Mouse (Mus musculus) liver, embryonic 15.5 days (tissue): ENCODE measurements around the gene Arhgef11. TPM values are rescaled to one million over a fixed set of nuclear protein-coding genes. Genes with fewer than 3 reads are reported as not detected.

Experiments
- ATAC-seq: fragments of 200-750 bp; cut with Nextera tagmentation; 2 replicates; pipeline ENCODE4 v1.8.0; 2017; ENCODE audit warnings: moderate number of reproducible peaks, mild to moderate bottlenecking, moderate library complexity; ENCODE audit not compliant: insufficient read depth
- H3K27ac ChIP-seq: fragments of 300-500 bp; sonication (generic); replicated peaks from 2 replicates; pipeline ENCODE4 v1.5.1; 2015; ENCODE audit warnings: mild to moderate bottlenecking, inconsistent platforms
- H3K27me3 ChIP-seq: fragments of 300-500 bp; sonication (generic); 2 replicates; pipeline ENCODE4 v1.6.1; 2015; ENCODE audit warnings: mild to moderate bottlenecking, inconsistent platforms
- H3K36me3 ChIP-seq: fragments of 300-500 bp; sonication (generic); replicated peaks from 2 replicates; pipeline ENCODE4 v1.6.1; 2015; ENCODE audit warnings: moderate library complexity, mild to moderate bottlenecking, inconsistent platforms
- H3K4me1 ChIP-seq: fragments of 300-500 bp; sonication (generic); replicated peaks from 2 replicates; pipeline ENCODE4 v1.6.1; 2015; ENCODE audit warnings: inconsistent platforms
- H3K4me2 ChIP-seq: fragments of 300-500 bp; sonication (generic); 2 replicates; pipeline ENCODE4 v1.6.1; 2015; ENCODE audit warnings: moderate library complexity, mild to moderate bottlenecking, inconsistent platforms
- H3K4me3 ChIP-seq: fragments of 300-500 bp; sonication (generic); replicated peaks from 2 replicates; pipeline ENCODE4 v1.5.1; 2015; ENCODE audit warnings: mild to moderate bottlenecking, inconsistent platforms
- H3K9ac ChIP-seq: fragments of 300-500 bp; sonication (generic); 2 replicates; pipeline ENCODE4 v1.6.1; 2015; ENCODE audit warnings: moderate library complexity, mild to moderate bottlenecking, inconsistent platforms
- H3K9me3 ChIP-seq: fragments of 300-500 bp; sonication (generic); replicated peaks from 2 replicates; pipeline ENCODE4 v1.6.1; 2016; ENCODE audit warnings: inconsistent platforms
- WGBS: fragments of 180-500 bp; shearing (Covaris S2); methylation state at CpG from one replicate; pipeline ENCODE4 v1.1.7; 2015; ENCODE audit warnings: mixed read lengths; ENCODE audit not compliant: insufficient replicate concordance; 5-methylcytosine and 5-hydroxymethylcytosine counted together
- microRNA-seq: library from miRNA; unstranded; fragments of <30 nt; microRNA quantifications from one replicate; pipeline ENCODE4, GENCODE M21; 2016
- polyA plus RNA-seq: library from polyadenylated mRNA; unstranded; fragments of >200 nt; fragmentation: Nextera tagmentation; extraction: Ambion mirVana; gene quantifications from 2 replicates; pipeline ENCODE4 v1.2.1, GENCODE M21; 2015

The Arhgef11 gene
- polyA plus RNA-seq, 1 experiment from 2014 or later = 2.7 TPM

- H3K36me3 ChIP-seq = no peaks in the 10 kb centered on the region
- H3K9me3 ChIP-seq = no peaks in the 10 kb centered on the region
- no peak overlapping the region for H3K27ac ChIP-seq
- no peak overlapping the region for H3K4me2 ChIP-seq
- H3K4me1 ChIP-seq = peaks cover 12% of the 10 kb centered on the region
- no peak overlapping the region for H3K9ac ChIP-seq
- 60% methylated on average over 8 of the region's 8 CpGs for WGBS
- peaks cover 49% of the 10 kb centered on the region for H3K27me3 ChIP-seq
- H3K4me3 ChIP-seq = no peak overlapping the region
- no peak for ATAC-seq
These were observed 152.1 kb downstream of the Arhgef11 start for GRCm38 (mm10) chr3:87769506-87769905.

GRCm38 (mm10) chr3:87770280-87770679, 152.9 kb downstream of the Arhgef11 start:
- no peaks in the 10 kb centered on the region for H3K9me3 ChIP-seq
- no peak overlapping the region for H3K4me3 ChIP-seq
- H3K4me2 ChIP-seq = no peak overlapping the region
- no peaks in the 10 kb centered on the region for H3K36me3 ChIP-seq
- ATAC-seq = no peak
- WGBS = 1% methylated on average over 4 of the region's 4 CpGs
- H3K27me3 ChIP-seq = peaks cover 42% of the 10 kb centered on the region
- H3K4me1 ChIP-seq = peaks cover 5% of the 10 kb centered on the region
- no peak overlapping the region for H3K9ac ChIP-seq
- no peak overlapping the region for H3K27ac ChIP-seq

GRCm38 (mm10) chr3:87771088-87771487, 153.7 kb downstream of the Arhgef11 start:
- Histone ChIP-seq H3K9me3 (no peaks in the 10 kb centered on the region), H3K4me2 (no peak overlapping the region), H3K27ac (no peak overlapping the region), H3K36me3 (no peaks in the 10 kb centered on the region), H3K9ac (no peak overlapping the region), H3K4me3 (no peak overlapping the region), H3K4me1 (peaks cover 4% of the 10 kb centered on the region), H3K27me3 (peaks cover 37% of the 10 kb centered on the region)
- 21% methylated on average over 6 of the region's 6 CpGs for WGBS
- ATAC-seq = peak; percentile 51

- 58% methylated on average over 23 of the region's 23 CpGs for WGBS
- H3K27ac ChIP-seq = no peak overlapping the region
- no peaks in the 10 kb centered on the region; the same call in 1 of the 2 replicates for H3K4me1 ChIP-seq
- no peak overlapping the region for H3K9ac ChIP-seq
- no peak overlapping the region for H3K4me3 ChIP-seq
- H3K4me2 ChIP-seq = no peak overlapping the region
- no peaks in the 10 kb centered on the region for H3K36me3 ChIP-seq
- peaks cover 22% of the 10 kb centered on the region for H3K27me3 ChIP-seq
- ATAC-seq = no peak
- no peaks in the 10 kb centered on the region for H3K9me3 ChIP-seq
These were observed 160.9 kb downstream of the Arhgef11 start for GRCm38 (mm10) chr3:87778283-87778682.

- H3K4me2 ChIP-seq = no peak overlapping the region
These were observed 161.7 kb downstream of the Arhgef11 start for GRCm38 (mm10) chr3:87779086-87779485.

GRCm38 (mm10) chr3:87783282-87784023, 166.1 kb downstream of the Arhgef11 start:
- Histone ChIP-seq H3K4me1 (no peaks in the 10 kb centered on the region), H3K27ac (no peak overlapping the region), H3K9ac (no peak overlapping the region), H3K4me2 (no peak overlapping the region), H3K4me3 (no peak overlapping the region), H3K27me3 (peaks cover 10% of the 10 kb centered on the region), H3K36me3 (no peaks in the 10 kb centered on the region), H3K9me3 (no peaks in the 10 kb centered on the region)
- ATAC-seq = no peak
- WGBS = 77% methylated on average over 25 of the region's 25 CpGs

More at GRCm38 (mm10) chr3:87779086-87779485, 161.7 kb downstream of the Arhgef11 start:
- Histone ChIP-seq H3K4me3 (no peak overlapping the region), H3K9me3 (no peaks in the 10 kb centered on the region), H3K9ac (no peak overlapping the region), H3K27me3 (peaks cover 22% of the 10 kb centered on the region), H3K36me3 (no peaks in the 10 kb centered on the region), H3K27ac (no peak overlapping the region), H3K4me1 (no peaks in the 10 kb centered on the region)
- ATAC-seq = no peak
- WGBS = 48% methylated on average over 2 of the region's 2 CpGs

- H3K36me3 ChIP-seq = no peaks in the 10 kb centered on the region
- no peak overlapping the region for H3K4me3 ChIP-seq
- no peaks in the 10 kb centered on the region for H3K27me3 ChIP-seq
- H3K4me1 ChIP-seq = no peaks in the 10 kb centered on the region
- H3K9me3 ChIP-seq = no peaks in the 10 kb centered on the region
- no peak overlapping the region for H3K9ac ChIP-seq
- no peak overlapping the region for H3K4me2 ChIP-seq
- no peak overlapping the region for H3K27ac ChIP-seq
- ATAC-seq = no peak
- 44% methylated on average over 5 of the region's 5 CpGs for WGBS
These were observed 167.8 kb downstream of the Arhgef11 start for GRCm38 (mm10) chr3:87785156-87785555.

- Histone ChIP-seq H3K4me3 (no peak overlapping the region), H3K9me3 (no peaks in the 10 kb centered on the region), H3K4me2 (no peak overlapping the region), H3K4me1 (no peaks in the 10 kb centered on the region), H3K27ac (no peak overlapping the region), H3K36me3 (no peaks in the 10 kb centered on the region), H3K9ac (no peak overlapping the region), H3K27me3 (peaks cover 2% of the 10 kb centered on the region)
- no peak for ATAC-seq
- 44% methylated on average over 6 of the region's 6 CpGs for WGBS
These were observed 168.4 kb downstream of the Arhgef11 start for GRCm38 (mm10) chr3:87785626-87786214.

Small RNA genes lying within 50 kb of the gene (microRNA-seq; reads per million reads assigned to microRNA genes)
- not detected for gene Gm24109

Other genes with a start within 250 kb of the Arhgef11 start
- 0.86 and 1.2 TPM in 2 replicates for gene Fcrl1, start 241.2 kb upstream of the Arhgef11 start, polyA plus RNA-seq
- not detected in 2 replicates for gene Fcrl5, start 181.8 kb upstream of the Arhgef11 start, polyA plus RNA-seq
- 3.0 and 3.9 TPM in 2 replicates for gene Etv3, start 92.2 kb upstream of the Arhgef11 start, polyA plus RNA-seq
- gene Lrrc71, start 131.1 kb downstream of the Arhgef11 start, polyA plus RNA-seq = 0.15 and 0.18 TPM in 2 replicates
- gene Ntrk1, start 177.6 kb downstream of the Arhgef11 start, polyA plus RNA-seq = 0.20 and 0.26 TPM in 2 replicates
- gene Insrr, start 179.4 kb downstream of the Arhgef11 start, polyA plus RNA-seq = 0.01 TPM in 1 of 2 replicates, not detected in the other
- 5.7 and 6.5 TPM in 2 replicates for gene Pear1, start 206.7 kb downstream of the Arhgef11 start, polyA plus RNA-seq
- 0.18 TPM in 2 replicates for gene Sh2d2a, start 229.2 kb downstream of the Arhgef11 start, polyA plus RNA-seq